Mouse (Mus musculus) midbrain, embryonic 14.5 days (tissue): ENCODE measurements around the gene March9. TPM values are rescaled to one million over a fixed set of nuclear protein-coding genes. Genes with fewer than 3 reads are reported as not detected.
A peak's percentile ranks its signal among the peaks of the same experiment; 100 is the strongest.
"Not testable (repeated sequence)": the region's sequence is repeated elsewhere in the genome, so short reads cannot be mapped to it uniquely, and the experiment has no call there.

Source experiments
- ATAC-seq: fragments of 200-750 bp; cut with Nextera tagmentation; 2 replicates; pipeline ENCODE4 v1.8.0; 2017; ENCODE audit warnings: moderate number of reproducible peaks, moderate library complexity; ENCODE audit not compliant: low FRiP score, low TSS enrichment
- DNase-seq: peaks from one replicate; pipeline ENCODE4 v3.0.0-alpha.2; 2015
- H3K27ac ChIP-seq: fragments of 300-500 bp; sonication (generic); replicated peaks from 2 replicates; pipeline ENCODE4 v1.5.1; 2014; ENCODE audit warnings: mild to moderate bottlenecking, low read depth, low read length, moderate library complexity
- H3K27me3 ChIP-seq: fragments of 300-500 bp; sonication (generic); 2 replicates; pipeline ENCODE4 v1.6.1; 2014; ENCODE audit warnings: low read length, control low read depth, mixed read lengths; ENCODE audit not compliant: control insufficient read depth, insufficient read depth
- H3K36me3 ChIP-seq: fragments of 300-500 bp; sonication (generic); 2 replicates; pipeline ENCODE4 v1.6.1; 2014; ENCODE audit warnings: low read length, control low read depth; ENCODE audit not compliant: control insufficient read depth, insufficient read depth
- H3K4me1 ChIP-seq: fragments of 300-500 bp; sonication (generic); 2 replicates; pipeline ENCODE4 v1.6.1; 2014; ENCODE audit warnings: mild to moderate bottlenecking, antibody characterized with exemption, low read length, control low read depth; ENCODE audit not compliant: control insufficient read depth, insufficient read depth
- H3K4me2 ChIP-seq: fragments of 300-500 bp; sonication (generic); 2 replicates; pipeline ENCODE4 v1.6.1; 2014; ENCODE audit warnings: mild to moderate bottlenecking, low read length, moderate library complexity
- H3K4me3 ChIP-seq: fragments of 300-500 bp; sonication (generic); replicated peaks from 2 replicates; pipeline ENCODE4 v1.5.1; 2014; ENCODE audit warnings: low read depth, low read length
- H3K9ac ChIP-seq: fragments of 300-500 bp; sonication (generic); replicated peaks from 2 replicates; pipeline ENCODE4 v1.6.1; 2014; ENCODE audit warnings: mild to moderate bottlenecking, low read length, moderate library complexity
- H3K9me3 ChIP-seq: fragments of 300-500 bp; sonication (generic); 2 replicates; pipeline ENCODE4 v1.6.1; 2016; ENCODE audit warnings: low read length, control low read depth, mixed read lengths; ENCODE audit not compliant: control insufficient read depth
- WGBS: fragments of 180-500 bp; shearing (Covaris S2); extraction: QIAGEN DNeasy Blood & Tissue Kit; methylation state at CpG from one replicate; pipeline ENCODE4 v1.1.7; 2014; 5-methylcytosine and 5-hydroxymethylcytosine counted together
- polyA plus RNA-seq: library from polyadenylated mRNA; unstranded; fragments of >200 nt; fragmentation: Nextera tagmentation; extraction: Ambion mirVana; gene quantifications from 2 replicates; pipeline ENCODE4 v1.2.1, GENCODE M21; 2014

The March9 gene
- polyA plus RNA-seq, 1 experiment from 2014 or later = 11.8 TPM

- DNase-seq (no peak), ATAC-seq (no peak)
- H3K4me2 ChIP-seq = no peak overlapping the region
Measured at GRCm38 (mm10) chr10:127076082-127076481, 16.1 kb upstream of the March9 start.

GRCm38 (mm10) chr10:127075651-127076050, 15.7 kb upstream of the March9 start:
- peaks cover 26% of the 10 kb centered on the region for H3K4me1 ChIP-seq
- no peak overlapping the region for H3K4me3 ChIP-seq
- no peaks in the 10 kb centered on the region for H3K9me3 ChIP-seq
- ATAC-seq (no peak), DNase-seq (no peak)
- H3K4me2 ChIP-seq = no peak overlapping the region
- no peaks in the 10 kb centered on the region for H3K36me3 ChIP-seq
- H3K9ac ChIP-seq = no peak overlapping the region
- H3K27ac ChIP-seq = no peak overlapping the region
- WGBS = 82% methylated on average over 8 of the region's 8 CpGs
- 0 out of 2 replicates have a peak, but pooled peaks cover 13% of the 10 kb centered on the region for H3K27me3 ChIP-seq

More at GRCm38 (mm10) chr10:127076082-127076481, 16.1 kb upstream of the March9 start:
- H3K27me3 ChIP-seq = 0 out of 2 replicates have a peak, but pooled peaks cover 14% of the 10 kb centered on the region
- no peak overlapping the region for H3K9ac ChIP-seq
- H3K9me3 ChIP-seq = no peaks in the 10 kb centered on the region
- H3K27ac ChIP-seq = no peak overlapping the region
- H3K4me1 ChIP-seq = peaks cover 26% of the 10 kb centered on the region
- H3K36me3 ChIP-seq = no peaks in the 10 kb centered on the region
- 59% methylated on average over 4 of the region's 4 CpGs for WGBS
- H3K4me3 ChIP-seq = no peak overlapping the region

- Histone ChIP-seq H3K27me3 (0 out of 2 replicates have a peak, but pooled peaks cover 7% of the 10 kb centered on the region), H3K9me3 (no peaks in the 10 kb centered on the region), H3K4me1 (peaks cover 21% of the 10 kb centered on the region), H3K4me2 (no peak within 1 kb of the TSS), H3K27ac (no peak within 1 kb of the TSS), H3K36me3 (no peaks in the 10 kb centered on the region), H3K9ac (no peak within 1 kb of the TSS), H3K4me3 (no peak within 1 kb of the TSS)
- ATAC-seq (no peak), DNase-seq (no peak)
- 68% methylated on average over 9 of the region's 9 CpGs for WGBS
Measured at GRCm38 (mm10) chr10:127075080-127075479, 15.1 kb upstream of the March9 start, which contains the start of gene Agap2. TSS of gene Agap2 (plus strand) at chr10:127075284.

- 97% methylated on average over 1 of the region's 1 CpGs for WGBS
Measured at GRCm38 (mm10) chr10:127073981-127074380, 14.0 kb upstream of the March9 start.

GRCm38 (mm10) chr10:127072969-127073368, 13.0 kb upstream of the March9 start:
- DNase-seq, H3K36me3 ChIP-seq, H3K27me3 ChIP-seq, H3K4me3 ChIP-seq, H3K4me2 ChIP-seq, H3K9me3 ChIP-seq, ATAC-seq, H3K9ac ChIP-seq, H3K27ac ChIP-seq: not testable (repeated sequence)
- WGBS = 92% methylated on average over 2 of the region's 2 CpGs
- peaks cover 20% of the 10 kb centered on the region for H3K4me1 ChIP-seq

More at GRCm38 (mm10) chr10:127073981-127074380, 14.0 kb upstream of the March9 start:
- Histone ChIP-seq H3K4me3 (no peak overlapping the region), H3K36me3 (no peaks in the 10 kb centered on the region), H3K9ac (no peak overlapping the region), H3K27me3 (no peaks in the 10 kb centered on the region), H3K4me1 (peaks cover 22% of the 10 kb centered on the region), H3K4me2 (no peak overlapping the region), H3K27ac (no peak overlapping the region), H3K9me3 (no peaks in the 10 kb centered on the region)
- DNase-seq = no peak
- ATAC-seq = no peak

GRCm38 (mm10) chr10:127072270-127072669, 12.3 kb upstream of the March9 start:
- H3K9me3 ChIP-seq, DNase-seq, H3K27me3 ChIP-seq, H3K4me2 ChIP-seq, H3K27ac ChIP-seq, ATAC-seq, H3K9ac ChIP-seq, H3K4me3 ChIP-seq: not testable (repeated sequence)
- Histone ChIP-seq H3K4me1 (peaks cover 14% of the 10 kb centered on the region), H3K36me3 (peaks cover 12% of the 10 kb centered on the region)
- WGBS = 85% methylated on average over 4 of the region's 4 CpGs

GRCm38 (mm10) chr10:127071203-127071602, 11.2 kb upstream of the March9 start:
- Histone ChIP-seq H3K4me3 (peak overlapping the region; percentile 54), H3K9ac (peak overlapping the region; percentile 74), H3K4me2 (peak overlapping the region; percentile 95), H3K27me3 (no peaks in the 10 kb centered on the region), H3K4me1 (peaks cover 14% of the 10 kb centered on the region), H3K27ac (peak overlapping the region; percentile 77; the same call in 1 of the 2 replicates), H3K9me3 (no peaks in the 10 kb centered on the region), H3K36me3 (peaks cover 22% of the 10 kb centered on the region)
- 83% methylated on average over 9 of the region's 9 CpGs for WGBS
- DNase-seq (no peak), ATAC-seq (no peak)

GRCm38 (mm10) chr10:127070190-127071121, 10.5 kb upstream of the March9 start, which contains the start of gene Tspan31:
TSS of gene Tspan31 (minus strand) at chr10:127070264.
- Histone ChIP-seq H3K9ac (peak within 1 kb of the TSS; percentile 74), H3K36me3 (peaks cover 30% of the 10 kb centered on the region), H3K9me3 (no peaks in the 10 kb centered on the region), H3K4me1 (peaks cover 14% of the 10 kb centered on the region), H3K4me3 (peak within 1 kb of the TSS; percentile 54), H3K27ac (peak within 1 kb of the TSS; percentile 85), H3K27me3 (no peaks in the 10 kb centered on the region), H3K4me2 (peak within 1 kb of the TSS; percentile 95)
- DNase-seq (peak; percentile 97), ATAC-seq (peak; percentile 91)
- WGBS = 2% methylated on average over 36 of the region's 36 CpGs
